ENCODE assay signal across 11 mouse cellular contexts in genomic region chr5:97195281-97195660, GRCm38 (mm10).
DNase-seq lines count a peak whose midpoint lies in the region; ATAC-seq and TF ChIP-seq lines count a peak whose summit lies in the region.
"Had no signal": no experiment of that assay in that cellular context is flagged by ENCODE, and none has a peak within 500 bp of the region (broad histone marks: within the 10 kb centered on the region; RNA-seq: fewer than 3 reads in every experiment).

No protein-coding gene starts in this region.

- DNase-seq in brain, embryonic 14.5 days (ENCODE audit: low read depth): peak; percentile 91
- DNase-seq in cerebellum, postnatal 14 days: peak; percentile 90 to 94
- DNase-seq in hindbrain, embryonic 11.5 days (ENCODE audit: low spot score): peak; percentile 62
- no peak for DNase-seq in ovary, adult 18-20 months (ENCODE audit: low spot score)
- no peak for DNase-seq in adipocyte (ENCODE audit: low spot score)
- no peak for DNase-seq in urinary bladder, postnatal 14 days (ENCODE audit: low spot score)
- DNase-seq in gastrocnemius, adult 2 months: no peak
- DNase-seq: heart, postnatal 14 days; lung, postnatal 10 days had no signal

- H3K27ac ChIP-seq in hindbrain, embryonic 11.5 days (ENCODE audit: low read depth, low read length): peak overlapping the region; percentile 43; the same call in 1 of the 2 replicates
- H3K27ac ChIP-seq in midbrain, embryonic 12.5 days (replicated peaks): peak overlapping the region; percentile 54
- no peak overlapping the region for H3K27ac ChIP-seq in gastrocnemius, adult 2 months
- H3K27ac ChIP-seq: left cerebral cortex, adult 2 months had no signal

- H3K9me3 ChIP-seq in hindbrain, embryonic 11.5 days (ENCODE audit: control insufficient read depth, low read length): no peaks in the 10 kb centered on the region
- no peaks in the 10 kb centered on the region for H3K9me3 ChIP-seq in midbrain, embryonic 12.5 days

- ATAC-seq in hindbrain, embryonic 11.5 days (ENCODE audit: low FRiP score): peak; percentile 83
- peak; percentile 68 for ATAC-seq in midbrain, embryonic 12.5 days (ENCODE audit: low FRiP score, low read depth)

- H3K36me3 ChIP-seq in hindbrain, embryonic 11.5 days (ENCODE audit: control insufficient read depth, insufficient read depth, low read length): no peaks in the 10 kb centered on the region
- no peaks in the 10 kb centered on the region for H3K36me3 ChIP-seq in midbrain, embryonic 12.5 days

- TF ChIP-seq CTCF in brain, embryonic 14.5 days (IDR thresholded peaks at IDR 0.05; ENCODE audit: borderline replicate concordance, extremely low read depth, insufficient read depth, insufficient read length): no peak
- TF ChIP-seq CTCF in gastrocnemius, adult 2 months (IDR thresholded peaks at IDR 0.05): no peak

- no peak overlapping the region for H3K9ac ChIP-seq in hindbrain, embryonic 11.5 days (ENCODE audit: low read depth, low read length)
- no peak overlapping the region for H3K9ac ChIP-seq in midbrain, embryonic 12.5 days (replicated peaks)

- H3K4me3 ChIP-seq in hindbrain, embryonic 11.5 days (ENCODE audit: low read depth, low read length): no peak overlapping the region
- H3K4me3 ChIP-seq in midbrain, embryonic 12.5 days: no peak overlapping the region
- no peak overlapping the region for H3K4me3 ChIP-seq in gastrocnemius, adult 2 months
- H3K4me3 ChIP-seq: left cerebral cortex, adult 2 months had no signal

- WGBS in hindbrain, embryonic 11.5 days: 49% methylated on average over 10 of the region's 10 CpGs
- 55% methylated on average over 10 of the region's 10 CpGs for WGBS in midbrain, embryonic 12.5 days

- no peaks in the 10 kb centered on the region for H3K27me3 ChIP-seq in hindbrain, embryonic 11.5 days (ENCODE audit: control insufficient read depth, insufficient read depth, low read length)
- H3K27me3 ChIP-seq in midbrain, embryonic 12.5 days: peaks cover 4% of the 10 kb centered on the region; the same call in 1 of the 2 replicates

- no peak for TF ChIP-seq POLR2A in brain, embryonic 14.5 days (IDR thresholded peaks at IDR 0.05; ENCODE audit: borderline replicate concordance, extremely low read depth, insufficient read depth, insufficient read length, poor library complexity, severe bottlenecking)

- intact Hi-C loops in gastrocnemius, adult 2 months (cut with DNase I): no loop called here

- H3K4me2 ChIP-seq in hindbrain, embryonic 11.5 days (replicated peaks; ENCODE audit: low read depth, low read length): no peak overlapping the region
- peak overlapping the region; percentile 17; the same call in 1 of the 2 replicates for H3K4me2 ChIP-seq in midbrain, embryonic 12.5 days (replicated peaks)

- H3K4me1 ChIP-seq in hindbrain, embryonic 11.5 days (replicated peaks; ENCODE audit: control insufficient read depth, insufficient read depth, low read length): no peaks in the 10 kb centered on the region
- peaks cover 14% of the 10 kb centered on the region; the same call in 1 of the 2 replicates for H3K4me1 ChIP-seq in midbrain, embryonic 12.5 days

Comparison
In these comparisons a context has a peak if more than half of its experiments do, and no peak if none do; other contexts are left out.
1. DNase-seq: peak in brain, embryonic 14.5 days (single experiment), cerebellum, postnatal 14 days (2 of 2) and hindbrain, embryonic 11.5 days (single experiment); none in ovary, adult 18-20 months (single experiment), adipocyte (single experiment), urinary bladder, postnatal 14 days (single experiment) and gastrocnemius, adult 2 months (single experiment).